Mouse (Mus musculus) neural tube, embryonic 13.5 days (tissue): ENCODE results near the gene Syngap1. TPM values are rescaled to one million over a fixed set of nuclear protein-coding genes. Genes with fewer than 3 reads are reported as not detected.

ENCODE experiments used
- ATAC-seq: fragments of 200-750 bp; cut with Nextera tagmentation; 2 replicates; pipeline ENCODE4 v1.8.0; 2017; ENCODE audit warnings: low read depth, mild to moderate bottlenecking, moderate TSS enrichment, moderate library complexity
- H3K27ac ChIP-seq: fragments of 300-500 bp; sonication (generic); replicated peaks from 2 replicates; pipeline ENCODE4 v1.5.1; 2015; ENCODE audit warnings: moderate library complexity, mild to moderate bottlenecking, inconsistent platforms
- H3K27me3 ChIP-seq: fragments of 300-500 bp; sonication (generic); 2 replicates; pipeline ENCODE4 v1.6.1; 2015; ENCODE audit warnings: mild to moderate bottlenecking, inconsistent platforms
- H3K36me3 ChIP-seq: fragments of 300-500 bp; sonication (generic); 2 replicates; pipeline ENCODE4 v1.6.1; 2015; ENCODE audit warnings: mild to moderate bottlenecking, inconsistent platforms
- H3K4me1 ChIP-seq: fragments of 300-500 bp; sonication (generic); replicated peaks from 2 replicates; pipeline ENCODE4 v1.6.1; 2015; ENCODE audit warnings: inconsistent platforms
- H3K4me2 ChIP-seq: fragments of 300-500 bp; sonication (generic); 2 replicates; pipeline ENCODE4 v1.6.1; 2015; ENCODE audit warnings: inconsistent platforms, mild to moderate bottlenecking, moderate library complexity
- H3K4me3 ChIP-seq: fragments of 300-500 bp; sonication (generic); 2 replicates; pipeline ENCODE4 v1.5.1; 2015; ENCODE audit warnings: mild to moderate bottlenecking, inconsistent platforms
- H3K9ac ChIP-seq: fragments of 300-500 bp; sonication (generic); 2 replicates; pipeline ENCODE4 v1.6.1; 2015; ENCODE audit warnings: moderate library complexity, mild to moderate bottlenecking, inconsistent platforms
- H3K9me3 ChIP-seq: fragments of 300-500 bp; sonication (generic); 2 replicates; pipeline ENCODE4 v1.6.1; 2016; ENCODE audit warnings: inconsistent platforms
- WGBS: fragments of 180-500 bp; shearing (Covaris S2); methylation state at CpG from one replicate; pipeline ENCODE4 v1.1.7; 2015; 5-methylcytosine and 5-hydroxymethylcytosine counted together
- polyA plus RNA-seq: library from polyadenylated mRNA; unstranded; fragments of >200 nt; fragmentation: Nextera tagmentation; extraction: Ambion mirVana; gene quantifications from 2 replicates; pipeline ENCODE4 v1.2.1, GENCODE M21; 2015

Syngap1 gene
- polyA plus RNA-seq, 1 experiment from 2014 or later, result 4.1 TPM

GRCm38 (mm10) chr17:26949866-26950265, 8.8 kb downstream of the Syngap1 start:
- Histone ChIP-seq H3K4me2 (peak overlapping the region; percentile 90), H3K9me3 (no peaks in the 10 kb centered on the region), H3K4me3 (peak overlapping the region; percentile 70), H3K4me1 (peaks cover 88% of the 10 kb centered on the region), H3K9ac (peak overlapping the region; percentile 94), H3K27ac (peak overlapping the region; percentile 91), H3K27me3 (no peaks in the 10 kb centered on the region), H3K36me3 (peaks cover 5% of the 10 kb centered on the region)
- ATAC-seq, result no peak
- 36% methylated on average over 5 of the region's 5 CpGs for WGBS

- no peaks in the 10 kb centered on the region for H3K9me3 ChIP-seq
- H3K36me3 ChIP-seq, result peaks cover 13% of the 10 kb centered on the region
- H3K4me3 ChIP-seq, result peak overlapping the region; percentile 43
- peak overlapping the region; percentile 75 for H3K27ac ChIP-seq
- WGBS, result 37% methylated on average over 7 of the region's 7 CpGs
- H3K27me3 ChIP-seq, result no peaks in the 10 kb centered on the region
- peaks cover 83% of the 10 kb centered on the region for H3K4me1 ChIP-seq
- H3K4me2 ChIP-seq, result peak overlapping the region; percentile 90
- ATAC-seq, result 0 out of 2 replicates have a peak, but pooled peaks have one; percentile 0
- H3K9ac ChIP-seq, result peak overlapping the region; percentile 94
These were observed 9.7 kb downstream of the Syngap1 start for GRCm38 (mm10) chr17:26950560-26951288.

- Histone ChIP-seq H3K27me3 (no peaks in the 10 kb centered on the region), H3K4me1 (peaks cover 76% of the 10 kb centered on the region), H3K4me3 (peak overlapping the region; percentile 43), H3K4me2 (peak overlapping the region; percentile 90), H3K9ac (peak overlapping the region; percentile 94), H3K27ac (peak overlapping the region; percentile 75), H3K9me3 (no peaks in the 10 kb centered on the region), H3K36me3 (peaks cover 20% of the 10 kb centered on the region)
- ATAC-seq, result peak; percentile 63
- whole genome bisulfite sequencing, result 2% methylated on average over 10 of the region's 11 CpGs
These were observed 10.4 kb downstream of the Syngap1 start for GRCm38 (mm10) chr17:26951406-26951805.

GRCm38 (mm10) chr17:26951952-26952877, 11.2 kb downstream of the Syngap1 start:
- peak; percentile 41 for ATAC-seq
- H3K4me2 ChIP-seq, result peak overlapping the region; percentile 90
- H3K4me3 ChIP-seq, result peak overlapping the region; percentile 43
- H3K27me3 ChIP-seq, result no peaks in the 10 kb centered on the region
- H3K9ac ChIP-seq, result peak overlapping the region; percentile 94
- peaks cover 68% of the 10 kb centered on the region for H3K4me1 ChIP-seq
- H3K36me3 ChIP-seq, result peaks cover 28% of the 10 kb centered on the region
- H3K27ac ChIP-seq, result peak overlapping the region; percentile 75
- H3K9me3 ChIP-seq, result no peaks in the 10 kb centered on the region
- 4% methylated on average over 23 of the region's 23 CpGs for WGBS

GRCm38 (mm10) chr17:26953201-26953600, 12.1 kb downstream of the Syngap1 start:
- no peaks in the 10 kb centered on the region for H3K27me3 ChIP-seq
- H3K4me1 ChIP-seq, result peaks cover 62% of the 10 kb centered on the region
- H3K27ac ChIP-seq, result peak overlapping the region; percentile 46; the same call in 1 of the 2 replicates
- no peak for ATAC-seq
- WGBS, result 27% methylated on average over 6 of the region's 6 CpGs
- peaks cover 38% of the 10 kb centered on the region for H3K36me3 ChIP-seq
- no peaks in the 10 kb centered on the region for H3K9me3 ChIP-seq
- peak overlapping the region; percentile 43 for H3K4me3 ChIP-seq
- peak overlapping the region; percentile 94 for H3K9ac ChIP-seq
- peak overlapping the region; percentile 90 for H3K4me2 ChIP-seq

GRCm38 (mm10) chr17:26953726-26954125, 12.7 kb downstream of the Syngap1 start:
- peak overlapping the region; percentile 90 for H3K4me2 ChIP-seq
- peaks cover 62% of the 10 kb centered on the region for H3K4me1 ChIP-seq
- WGBS, result 15% methylated on average over 10 of the region's 16 CpGs
- H3K27ac ChIP-seq, result peak overlapping the region; percentile 46; the same call in 1 of the 2 replicates
- H3K9me3 ChIP-seq, result no peaks in the 10 kb centered on the region
- H3K36me3 ChIP-seq, result peaks cover 43% of the 10 kb centered on the region
- ATAC-seq, result no peak
- no peaks in the 10 kb centered on the region for H3K27me3 ChIP-seq
- peak overlapping the region; percentile 43 for H3K4me3 ChIP-seq
- H3K9ac ChIP-seq, result peak overlapping the region; percentile 94

GRCm38 (mm10) chr17:26956309-26956708, 15.3 kb downstream of the Syngap1 start:
- H3K27me3 ChIP-seq, result no peaks in the 10 kb centered on the region
- H3K27ac ChIP-seq, result no peak overlapping the region
- H3K9ac ChIP-seq, result no peak overlapping the region
- WGBS, result 89% methylated on average over 5 of the region's 5 CpGs
- H3K4me1 ChIP-seq, result peaks cover 36% of the 10 kb centered on the region
- peaks cover 68% of the 10 kb centered on the region for H3K36me3 ChIP-seq
- no peaks in the 10 kb centered on the region for H3K9me3 ChIP-seq
- no peak overlapping the region for H3K4me2 ChIP-seq
- no peak for ATAC-seq
- no peak overlapping the region for H3K4me3 ChIP-seq

- Histone ChIP-seq H3K27ac (no peak overlapping the region), H3K4me3 (no peak overlapping the region), H3K4me2 (no peak overlapping the region), H3K36me3 (peaks cover 74% of the 10 kb centered on the region), H3K4me1 (peaks cover 30% of the 10 kb centered on the region), H3K27me3 (no peaks in the 10 kb centered on the region), H3K9ac (no peak overlapping the region), H3K9me3 (no peaks in the 10 kb centered on the region)
- WGBS, result 92% methylated on average over 18 of the region's 18 CpGs
- ATAC-seq, result no peak
These were observed 15.8 kb downstream of the Syngap1 start for GRCm38 (mm10) chr17:26956895-26957294.

GRCm38 (mm10) chr17:26957872-26958271, 16.8 kb downstream of the Syngap1 start:
- Histone ChIP-seq H3K4me3 (no peak overlapping the region), H3K9ac (no peak overlapping the region), H3K27ac (no peak overlapping the region), H3K36me3 (peaks cover 84% of the 10 kb centered on the region), H3K27me3 (no peaks in the 10 kb centered on the region), H3K4me2 (no peak overlapping the region), H3K9me3 (no peaks in the 10 kb centered on the region), H3K4me1 (peaks cover 20% of the 10 kb centered on the region)
- 94% methylated on average over 5 of the region's 5 CpGs for WGBS
- no peak for ATAC-seq

GRCm38 (mm10) chr17:26958880-26959279, 17.8 kb downstream of the Syngap1 start:
- ATAC-seq, result no peak

GRCm38 (mm10) chr17:26959815-26960214, 18.8 kb downstream of the Syngap1 start:
- Histone ChIP-seq H3K4me2 (no peak overlapping the region), H3K36me3 (peaks cover 97% of the 10 kb centered on the region), H3K4me1 (peaks cover 3% of the 10 kb centered on the region; the same call in 1 of the 2 replicates), H3K9ac (no peak overlapping the region), H3K27me3 (no peaks in the 10 kb centered on the region), H3K4me3 (no peak overlapping the region), H3K9me3 (no peaks in the 10 kb centered on the region), H3K27ac (no peak overlapping the region)
- ATAC-seq, result no peak
- WGBS, result 96% methylated on average over 4 of the region's 4 CpGs

More at GRCm38 (mm10) chr17:26958880-26959279, 17.8 kb downstream of the Syngap1 start:
- Histone ChIP-seq H3K4me2 (no peak overlapping the region), H3K4me1 (peaks cover 10% of the 10 kb centered on the region), H3K27me3 (no peaks in the 10 kb centered on the region), H3K36me3 (peaks cover 92% of the 10 kb centered on the region), H3K4me3 (no peak overlapping the region), H3K9ac (no peak overlapping the region), H3K9me3 (no peaks in the 10 kb centered on the region), H3K27ac (no peak overlapping the region)
- 73% methylated on average over 5 of the region's 5 CpGs for WGBS
